Mouse (Mus musculus): ENCODE measurements around the gene Mpc1. TPM values are rescaled to one million over a fixed set of nuclear protein-coding genes. Genes with fewer than 3 reads are reported as not detected.

The Mpc1 gene
- polyA plus RNA-seq, 1 experiment, result 24.5 TPM

GRCm38 (mm10) chr17:8301515-8301914 is 18.8 kb downstream of the Mpc1 start:
- no peak for DNase-seq (ENCODE audit: low read depth in 1 of 2, low spot score in 2 of 2)
- Histone ChIP-seq H3K27ac (ENCODE audit: insufficient read depth, low read length) (no peak overlapping the region), H3K4me3 (ENCODE audit: extremely low read depth, insufficient read depth, insufficient read length) (no peak overlapping the region), H3K27me3 (ENCODE audit: control insufficient read depth, insufficient read depth, low read length) (no peaks in the 10 kb centered on the region), H3K4me1 (ENCODE audit: control insufficient read depth, insufficient read depth, insufficient read length) (no peaks in the 10 kb centered on the region; the same call in 1 of the 2 replicates), H3K36me3 (ENCODE audit: control insufficient read depth, insufficient read depth, low read length) (peaks cover 8% of the 10 kb centered on the region)
- 78% methylated on average over 4 of the region's 4 CpGs for WGBS
- TF ChIP-seq POLR2A (IDR thresholded peaks at IDR 0.05; ENCODE audit: low read depth, low read length) (no peak), CTCF (IDR thresholded peaks at IDR 0.05; ENCODE audit: extremely low read depth, insufficient read depth, insufficient read length, insufficient replicate concordance) (no peak)

GRCm38 (mm10) chr17:8302772-8303438 is 20.2 kb downstream of the Mpc1 start:
- Histone ChIP-seq H3K4me1 (ENCODE audit: control insufficient read depth, insufficient read depth, insufficient read length) (no peaks in the 10 kb centered on the region; the same call in 1 of the 2 replicates), H3K27me3 (ENCODE audit: control insufficient read depth, insufficient read depth, low read length) (no peaks in the 10 kb centered on the region), H3K27ac (ENCODE audit: insufficient read depth, low read length) (no peak overlapping the region), H3K36me3 (ENCODE audit: control insufficient read depth, insufficient read depth, low read length) (peaks cover 4% of the 10 kb centered on the region; the same call in 1 of the 2 replicates), H3K4me3 (ENCODE audit: extremely low read depth, insufficient read depth, insufficient read length) (no peak overlapping the region)
- TF ChIP-seq CTCF (IDR thresholded peaks at IDR 0.05; ENCODE audit: extremely low read depth, insufficient read depth, insufficient read length, insufficient replicate concordance) (no peak), POLR2A (IDR thresholded peaks at IDR 0.05; ENCODE audit: low read depth, low read length) (no peak)
- 58% methylated on average over 7 of the region's 7 CpGs for WGBS
- DNase-seq (ENCODE audit: low read depth in 1 of 2, low spot score in 2 of 2), result no peak

- no peaks in the 10 kb centered on the region; the same call in 1 of the 2 replicates for H3K4me1 ChIP-seq (ENCODE audit: control insufficient read depth, insufficient read depth, insufficient read length)
- no peaks in the 10 kb centered on the region; the same call in 1 of the 2 replicates for H3K36me3 ChIP-seq (ENCODE audit: control insufficient read depth, insufficient read depth, low read length)
- H3K4me3 ChIP-seq (ENCODE audit: extremely low read depth, insufficient read depth, insufficient read length), result no peak overlapping the region
- no peak for TF ChIP-seq CTCF (IDR thresholded peaks at IDR 0.05; ENCODE audit: extremely low read depth, insufficient read depth, insufficient read length, insufficient replicate concordance)
- no peak for TF ChIP-seq POLR2A (IDR thresholded peaks at IDR 0.05; ENCODE audit: low read depth, low read length)
- H3K27ac ChIP-seq (ENCODE audit: insufficient read depth, low read length), result no peak overlapping the region
- no peaks in the 10 kb centered on the region for H3K27me3 ChIP-seq (ENCODE audit: control insufficient read depth, insufficient read depth, low read length)
- no peak for DNase-seq (ENCODE audit: low read depth in 1 of 2, low spot score in 2 of 2)
- 91% methylated on average over 5 of the region's 5 CpGs for WGBS
Measured at GRCm38 (mm10) chr17:8303671-8304070, 21.0 kb downstream of the Mpc1 start.

- DNase-seq (ENCODE audit: low read depth in 1 of 2, low spot score in 2 of 2), result no peak
- Histone ChIP-seq H3K27ac (ENCODE audit: insufficient read depth, low read length) (no peak overlapping the region), H3K36me3 (ENCODE audit: control insufficient read depth, insufficient read depth, low read length) (no peaks in the 10 kb centered on the region), H3K4me1 (ENCODE audit: control insufficient read depth, insufficient read depth, insufficient read length) (no peaks in the 10 kb centered on the region; the same call in 1 of the 2 replicates), H3K27me3 (ENCODE audit: control insufficient read depth, insufficient read depth, low read length) (no peaks in the 10 kb centered on the region), H3K4me3 (ENCODE audit: extremely low read depth, insufficient read depth, insufficient read length) (no peak overlapping the region)
- TF ChIP-seq POLR2A (IDR thresholded peaks at IDR 0.05; ENCODE audit: low read depth, low read length) (no peak), CTCF (IDR thresholded peaks at IDR 0.05; ENCODE audit: extremely low read depth, insufficient read depth, insufficient read length, insufficient replicate concordance) (no peak)
- WGBS, result 60% methylated on average over 3 of the region's 3 CpGs
Measured at GRCm38 (mm10) chr17:8305801-8306200, 23.1 kb downstream of the Mpc1 start.

GRCm38 (mm10) chr17:8310838-8311614 is 28.3 kb downstream of the Mpc1 start, which contains the start of gene Sft2d1:
Gene Sft2d1, plus strand, starts transcription at chr17:8311102.
- under 1% methylated on average over 54 of the region's 54 CpGs for WGBS
- peak within 1 kb of the TSS; percentile 73 for H3K27ac ChIP-seq (ENCODE audit: insufficient read depth, low read length)
- no peak for TF ChIP-seq CTCF (IDR thresholded peaks at IDR 0.05; ENCODE audit: extremely low read depth, insufficient read depth, insufficient read length, insufficient replicate concordance)
- peak; percentile 18; the same call in 1 of the 2 replicates for TF ChIP-seq POLR2A (IDR thresholded peaks at IDR 0.05; ENCODE audit: low read depth, low read length)
- H3K4me3 ChIP-seq (ENCODE audit: extremely low read depth, insufficient read depth, insufficient read length), result peak within 1 kb of the TSS; percentile 95
- no peaks in the 10 kb centered on the region for H3K27me3 ChIP-seq (ENCODE audit: control insufficient read depth, insufficient read depth, low read length)
- H3K4me1 ChIP-seq (ENCODE audit: control insufficient read depth, insufficient read depth, insufficient read length), result peaks cover 14% of the 10 kb centered on the region; the same call in 1 of the 2 replicates
- H3K36me3 ChIP-seq (ENCODE audit: control insufficient read depth, insufficient read depth, low read length), result no peaks in the 10 kb centered on the region
- DNase-seq (ENCODE audit: low read depth in 1 of 2, low spot score in 2 of 2), result peak; percentile 88 to 92

GRCm38 (mm10) chr17:8311751-8312150 is 29.0 kb downstream of the Mpc1 start:
- H3K27me3 ChIP-seq (ENCODE audit: control insufficient read depth, insufficient read depth, low read length), result no peaks in the 10 kb centered on the region
- H3K4me1 ChIP-seq (ENCODE audit: control insufficient read depth, insufficient read depth, insufficient read length), result peaks cover 14% of the 10 kb centered on the region; the same call in 1 of the 2 replicates
- no peaks in the 10 kb centered on the region for H3K36me3 ChIP-seq (ENCODE audit: control insufficient read depth, insufficient read depth, low read length)
- TF ChIP-seq POLR2A (IDR thresholded peaks at IDR 0.05; ENCODE audit: low read depth, low read length) (no peak), CTCF (IDR thresholded peaks at IDR 0.05; ENCODE audit: extremely low read depth, insufficient read depth, insufficient read length, insufficient replicate concordance) (no peak)
- peak in 1 of 2 experiments; percentile 33 for DNase-seq (ENCODE audit: low read depth in 1 of 2, low spot score in 2 of 2)
- H3K27ac ChIP-seq (ENCODE audit: insufficient read depth, low read length), result no peak overlapping the region
- WGBS, result 12% methylated on average over 3 of the region's 3 CpGs
- peak overlapping the region; percentile 95 for H3K4me3 ChIP-seq (ENCODE audit: extremely low read depth, insufficient read depth, insufficient read length)
